Mouse (Mus musculus) brain, embryonic 18.5 days (tissue): ENCODE data around the gene Zfp655.
"Not testable (repeated sequence)": the region's sequence is repeated elsewhere in the genome, so short reads cannot be mapped to it uniquely, and the experiment has no call there.

Experiments used
- DNase-seq: peaks from one replicate; pipeline ENCODE4 v3.0.0-alpha.2; 2012; ENCODE audit warnings: low read depth, low spot score

Gene Zfp655

GRCm38 (mm10) chr5:145231367-145231871 lies at the start of gene Zfp655:
Gene Zfp655 (plus strand): TSS chr5:145231715.
- peak; percentile 89 for DNase-seq

GRCm38 (mm10) chr5:145185244-145185643 lies 46.3 kb upstream of the Zfp655 start:
- DNase-seq: no peak

- no peak for DNase-seq
Measured at GRCm38 (mm10) chr5:145189416-145189815, 42.1 kb upstream of the Zfp655 start.

- DNase-seq: no peak
Measured at GRCm38 (mm10) chr5:145190373-145190772, 41.1 kb upstream of the Zfp655 start.

- peak; percentile 80 for DNase-seq
Measured at GRCm38 (mm10) chr5:145190875-145191798, 40.4 kb upstream of the Zfp655 start.

- DNase-seq: no peak
Measured at GRCm38 (mm10) chr5:145191962-145192361, 39.6 kb upstream of the Zfp655 start, which contains the start of gene Atp5j2. Gene Atp5j2 (minus strand): TSS chr5:145192062.

- DNase-seq: no peak
Measured at GRCm38 (mm10) chr5:145200387-145200786, 31.1 kb upstream of the Zfp655 start.

GRCm38 (mm10) chr5:145201321-145201991 lies 30.1 kb upstream of the Zfp655 start, which contains the start of gene Zkscan14:
Gene Zkscan14 (minus strand): TSS chr5:145201868.
- peak; percentile 75 for DNase-seq

GRCm38 (mm10) chr5:145202446-145202845 lies 29.1 kb upstream of the Zfp655 start:
- DNase-seq: no peak

GRCm38 (mm10) chr5:145203936-145204691 lies 27.4 kb upstream of the Zfp655 start, which contains the start of gene Zkscan5:
Gene Zkscan5 (plus strand): TSS chr5:145204562.
- DNase-seq: peak; percentile 97

GRCm38 (mm10) chr5:145205041-145205440 lies 26.5 kb upstream of the Zfp655 start:
- no peak for DNase-seq

- DNase-seq: no peak
Measured at GRCm38 (mm10) chr5:145207385-145207784, 24.1 kb upstream of the Zfp655 start.

- DNase-seq: no peak
Measured at GRCm38 (mm10) chr5:145207954-145208353, 23.6 kb upstream of the Zfp655 start.

GRCm38 (mm10) chr5:145208391-145208790 lies 23.1 kb upstream of the Zfp655 start:
- DNase-seq: not testable (repeated sequence)

- no peak for DNase-seq
Measured at GRCm38 (mm10) chr5:145211340-145211739, 20.2 kb upstream of the Zfp655 start.

GRCm38 (mm10) chr5:145212216-145212615 lies 19.3 kb upstream of the Zfp655 start:
- no peak for DNase-seq

- DNase-seq: no peak
Measured at GRCm38 (mm10) chr5:145213505-145213904, 18.0 kb upstream of the Zfp655 start.

- DNase-seq: no peak
Measured at GRCm38 (mm10) chr5:145214679-145215078, 16.8 kb upstream of the Zfp655 start.

- no peak for DNase-seq
Measured at GRCm38 (mm10) chr5:145217746-145218145, 13.8 kb upstream of the Zfp655 start.

- DNase-seq: no peak
Measured at GRCm38 (mm10) chr5:145218206-145218605, 13.3 kb upstream of the Zfp655 start.

- DNase-seq: no peak
Measured at GRCm38 (mm10) chr5:145218671-145219070, 12.8 kb upstream of the Zfp655 start.
